Mouse (Mus musculus) MEL (cell line): ENCODE results near the gene Nfkbib.

Experiments
- CTCF ChIP-seq, 3 experiments: IDR thresholded peaks in 2 of 3; conservative IDR thresholded peaks in 1 of 3; 2 replicates each; pipeline ENCODE4 v1.5.1; 2011 to 2012; ENCODE audit warnings: low read length in 3 of 3, low read depth in 2 of 3, mild to moderate bottlenecking in 2 of 3, improper control_type of control experiment in 1 of 3, inconsistent platforms in 1 of 3, mixed read lengths in 1 of 3, moderate library complexity in 1 of 3; ENCODE audit not compliant: control insufficient read depth in 1 of 3, insufficient read depth in 1 of 3, poor library complexity in 1 of 3, severe bottlenecking in 1 of 3
- JUND ChIP-seq: IDR thresholded peaks from 2 replicates; pipeline ENCODE4 v1.6.1; 2011; ENCODE audit warnings: low read depth, mild to moderate bottlenecking, improper control_type of control experiment, low read length
- MAZ ChIP-seq: IDR thresholded peaks from 2 replicates; pipeline ENCODE4 v1.6.1; 2012; ENCODE audit warnings: low read depth, mild to moderate bottlenecking, inconsistent platforms, low read length, improper control_type of control experiment
- POLR2A ChIP-seq, 2 experiments: IDR thresholded peaks; 2 replicates each; pipeline ENCODE4 v1.6.1; 2011 to 2012; ENCODE audit warnings: low read length in 2 of 2, mild to moderate bottlenecking in 2 of 2, control low read depth in 1 of 2, improper control_type of control experiment in 1 of 2, low read depth in 1 of 2, moderate library complexity in 1 of 2; ENCODE audit not compliant: control insufficient read depth in 1 of 2, insufficient read depth in 1 of 2, poor library complexity in 1 of 2
- ZC3H11A ChIP-seq: IDR thresholded peaks from 2 replicates; pipeline ENCODE4 v1.6.1; 2012; ENCODE audit warnings: low read depth, mild to moderate bottlenecking, inconsistent platforms, low read length, improper control_type of control experiment

GRCm38 (mm10) chr7:28709454-28709853, 57.9 kb downstream of the Nfkbib start:
- TF ChIP-seq ZC3H11A (no peak), POLR2A (IDR thresholded peaks at IDR 0.05; ENCODE audit: control insufficient read depth in 1 of 2, insufficient read depth in 1 of 2, low read depth in 1 of 2, low read length in 2 of 2, poor library complexity in 1 of 2) (no peak), CTCF (IDR thresholded peaks at IDR 0.05 in 2 of 3, conservative IDR thresholded peaks at IDR 0.05 in 1 of 3; ENCODE audit: control insufficient read depth in 1 of 3, insufficient read depth in 1 of 3, low read depth in 2 of 3, low read length in 3 of 3, poor library complexity in 1 of 3, severe bottlenecking in 1 of 3) (no peak), JUND (no peak), MAZ (no peak)
